Mouse (Mus musculus) activated CD4-positive, CD25-positive, alpha-beta regulatory T cell, adult 4 months (primary cell): Measurements from ENCODE around the gene Nmi. TPM values are rescaled to one million over a fixed set of nuclear protein-coding genes. Genes with fewer than 3 reads are reported as not detected.

Source experiments
- ATAC-seq: one replicate; pipeline ENCODE4 v1.8.0; 2017
- polyA plus RNA-seq, 2 experiments: library from polyadenylated mRNA; unstranded; fragments of 100-300 nt; shearing (Covaris generic); gene quantifications; one replicate each; pipeline ENCODE4 v1.2.1; 2017

Gene Nmi
- polyA plus RNA-seq, 2 experiments from 2014 or later = 177 to 205 TPM

DNA sequence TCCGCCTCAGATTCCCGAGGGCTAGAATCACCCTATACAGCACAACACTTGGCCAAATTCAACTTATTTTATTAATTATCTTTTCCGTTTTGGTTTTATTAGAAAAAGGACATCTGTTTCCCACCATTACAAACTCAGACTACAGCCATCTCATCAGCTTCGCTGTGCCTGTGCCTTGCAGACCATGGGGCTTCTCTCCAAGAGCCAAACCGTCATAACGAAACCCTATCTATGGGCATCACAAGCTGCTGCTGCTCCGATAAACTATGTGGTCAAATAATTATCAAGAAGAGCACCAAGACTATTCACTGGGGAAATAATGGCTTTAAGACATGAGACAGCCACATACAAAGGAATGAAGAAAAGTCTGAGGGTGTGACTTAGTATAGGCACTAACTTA, 31.5 kb downstream of the Nmi start:
- no peak for ATAC-seq

DNA sequence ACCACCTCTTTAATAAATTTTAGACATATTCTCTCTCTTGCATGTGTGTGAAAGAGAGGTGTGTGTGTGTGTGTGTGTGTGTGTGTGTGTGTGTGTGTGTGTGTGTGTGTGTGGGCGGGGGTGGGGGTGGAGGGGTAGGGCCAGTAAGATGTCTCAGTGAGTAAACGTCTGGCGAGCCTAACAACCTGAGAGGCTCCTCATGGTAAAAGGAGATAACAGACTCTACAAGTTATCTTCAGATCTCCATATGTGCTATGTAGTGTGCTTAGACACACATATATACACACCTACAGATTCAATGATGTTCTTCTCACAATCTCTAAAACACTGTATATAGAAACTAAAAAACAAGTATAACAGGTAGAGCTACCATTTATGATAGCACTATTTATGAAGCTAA, 34.5 kb downstream of the Nmi start:
- no peak for ATAC-seq

GRCm38 (mm10) chr2:51937004-51937403, 36.3 kb downstream of the Nmi start:
- no peak for ATAC-seq

DNA sequence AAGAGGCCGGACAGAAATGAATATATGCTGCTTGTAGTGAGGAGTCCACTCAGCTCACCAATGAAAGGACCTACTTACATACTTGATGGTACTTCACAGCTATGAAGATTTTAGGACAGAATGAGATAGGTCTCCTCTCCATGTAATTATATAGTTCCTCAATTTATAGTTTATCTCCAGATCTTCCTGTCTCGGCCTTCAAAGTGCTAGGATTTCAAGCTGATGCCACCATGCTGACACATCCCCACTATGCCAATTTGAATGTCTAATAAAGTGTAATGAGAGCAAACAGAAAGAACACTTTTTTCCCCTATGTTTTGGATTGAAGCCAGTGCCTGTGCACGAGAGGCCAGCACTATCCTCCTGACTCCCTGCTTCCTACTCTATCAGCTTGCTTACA, 36.7 kb downstream of the Nmi start:
- ATAC-seq = no peak

- peak; percentile 13 for ATAC-seq
These were observed 37.4 kb downstream of the Nmi start for GRCm38 (mm10) chr2:51935921-51936320.

DNA sequence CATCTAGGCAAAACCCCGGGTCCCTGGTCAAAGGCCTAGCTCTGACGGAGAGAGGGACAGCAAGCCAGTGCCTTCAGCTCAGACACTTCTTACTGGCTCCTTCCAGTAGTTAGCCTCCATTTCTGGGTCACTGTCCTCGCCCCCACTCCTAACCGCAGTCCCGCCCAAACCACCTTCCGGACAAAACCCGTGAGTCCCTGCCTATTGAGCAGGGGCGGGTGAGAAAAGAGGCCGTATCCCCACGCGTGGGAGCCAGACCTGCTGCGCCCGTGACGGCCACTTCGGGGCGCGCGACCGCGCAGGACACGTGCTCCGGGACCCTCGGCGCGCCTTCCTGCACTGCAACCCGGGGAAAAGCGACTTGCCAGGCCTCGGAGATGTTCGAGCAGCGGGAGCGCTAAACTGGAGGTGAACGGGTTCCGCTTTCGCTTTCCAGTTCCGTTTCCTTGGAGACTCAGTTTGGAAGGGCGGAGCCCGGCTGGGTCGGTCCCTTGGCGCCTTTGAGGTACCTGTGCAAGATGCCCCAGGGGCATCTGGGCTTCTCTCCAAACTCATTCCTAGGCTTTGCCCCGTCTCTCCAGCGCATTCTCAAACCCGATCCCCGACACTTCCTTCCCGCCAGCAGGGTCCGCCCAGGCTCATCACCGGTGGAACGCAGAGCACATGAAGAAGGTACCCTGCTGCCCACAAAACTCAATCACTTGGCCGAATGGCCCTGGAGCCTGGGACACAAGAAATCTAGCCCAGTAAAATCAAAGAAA, 38.5 kb downstream of the Nmi start, which contains the start of gene Rbm43:
Gene Rbm43, minus strand, starts transcription at position 590 of the 761 bp plus-strand sequence.
- ATAC-seq = peak; percentile 84

DNA sequence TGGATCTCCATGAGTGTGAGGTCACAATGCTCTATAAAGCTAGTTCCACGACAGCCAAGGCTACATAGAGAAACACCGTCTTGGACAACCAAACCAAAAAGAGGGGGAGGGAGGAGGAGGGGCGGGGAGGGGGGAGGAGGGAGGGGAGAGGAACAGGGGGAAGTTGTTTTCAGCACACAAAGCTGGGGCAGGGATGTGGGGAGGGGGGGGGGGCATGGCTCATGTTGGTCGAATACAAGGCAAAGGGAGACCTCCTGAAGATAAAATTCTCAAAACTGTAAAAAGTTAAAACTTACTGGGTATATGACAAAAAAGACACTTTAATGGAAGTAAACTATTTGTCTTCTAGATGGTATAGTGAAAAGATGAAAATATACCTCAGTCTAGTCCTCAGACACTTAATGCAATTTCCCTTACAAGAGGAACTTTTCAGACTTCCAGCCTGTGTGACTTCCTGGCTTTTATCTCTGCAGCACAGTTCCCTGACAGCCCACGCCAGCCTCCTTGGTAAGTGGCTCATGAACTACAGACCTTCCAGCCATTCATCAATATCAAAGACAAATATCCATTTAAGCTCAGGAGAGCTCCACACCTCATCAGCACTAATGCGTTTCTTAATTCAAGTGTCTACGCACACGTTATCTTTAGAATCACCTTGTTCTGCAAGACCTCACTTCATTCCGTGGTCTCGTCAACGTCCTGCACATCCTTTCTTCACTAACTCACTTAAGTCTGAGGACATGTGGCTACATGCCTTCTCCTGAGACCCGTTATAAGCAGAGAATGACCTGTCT, 39.8 kb downstream of the Nmi start:
- peak; percentile 3 for ATAC-seq

DNA sequence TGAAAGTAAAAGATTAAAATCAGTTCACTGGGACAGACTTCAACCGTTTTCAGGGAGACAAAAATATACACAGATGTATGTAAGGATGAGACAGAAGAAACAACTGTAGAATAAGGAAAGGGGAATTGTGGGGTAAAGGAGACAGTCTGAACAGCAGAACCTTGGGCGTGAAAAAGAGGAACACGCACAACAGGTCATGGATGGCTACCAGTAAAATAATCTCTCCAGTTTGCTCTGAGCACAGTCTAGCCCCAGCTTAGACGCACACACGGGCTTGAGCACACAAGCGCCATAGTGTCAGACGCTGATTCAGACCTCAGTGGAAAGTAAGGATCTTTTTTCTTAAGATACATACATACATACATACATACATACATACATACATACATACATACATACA, 42.1 kb downstream of the Nmi start:
- no peak for ATAC-seq

GRCm38 (mm10) chr2:51914944-51915680, 58.2 kb downstream of the Nmi start:
- ATAC-seq = peak; percentile 59

- ATAC-seq = no peak
These were observed 58.8 kb downstream of the Nmi start for GRCm38 (mm10) chr2:51914532-51914931.

DNA sequence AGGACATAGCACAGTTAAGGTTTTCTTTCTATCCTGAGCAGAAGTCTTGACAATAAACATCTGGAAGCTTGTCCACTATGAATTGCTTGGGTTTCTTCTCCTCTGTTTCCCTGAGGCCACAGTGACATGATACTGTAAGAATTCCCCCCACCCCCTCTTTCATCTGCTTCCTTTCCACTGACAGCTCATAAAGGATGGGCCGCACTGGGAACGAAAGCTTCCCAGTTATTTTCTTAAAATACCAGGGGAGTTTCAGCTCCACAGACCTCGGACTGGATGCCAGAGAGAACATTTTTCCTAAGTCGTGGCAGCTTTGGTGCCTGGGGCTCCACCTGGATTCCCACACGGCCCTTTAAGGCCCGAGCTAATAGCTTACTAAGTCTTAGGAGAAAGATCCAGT, 60.6 kb downstream of the Nmi start:
- no peak for ATAC-seq

GRCm38 (mm10) chr2:51911864-51912263, 61.4 kb downstream of the Nmi start:
- no peak for ATAC-seq

GRCm38 (mm10) chr2:51907538-51908110, 65.7 kb downstream of the Nmi start:
- no peak for ATAC-seq

GRCm38 (mm10) chr2:51905637-51906036, 67.7 kb downstream of the Nmi start:
- ATAC-seq = no peak

Other genes with a start within 250 kb of the Nmi start
- gene Rbm43, start 38.3 kb downstream of the Nmi start, polyA plus RNA-seq = 10 to 100 TPM; 39.0 to 45.0 TPM
- not detected for gene Tnfaip6, start 64.5 kb upstream of the Nmi start, polyA plus RNA-seq
- gene Rif1, start 99.3 kb upstream of the Nmi start, polyA plus RNA-seq = 10 to 100 TPM; 28.2 to 31.5 TPM